Mouse (Mus musculus) c-Kit-positive CD71-negative TER-119-negative erythroid progenitor cells, embryonic 14.5 days (primary cell): ENCODE data around the gene Irf2.
"Not testable (repeated sequence)": the region's sequence is repeated elsewhere in the genome, so short reads cannot be mapped to it uniquely, and the experiment has no call there.

Experiments
- DNase-seq: peaks from one replicate; pipeline ENCODE4 v3.0.0-alpha.2; 2013; ENCODE audit warnings: low read depth

Gene Irf2

GRCm38 (mm10) chr8:46726383-46726782 is 13.1 kb upstream of the Irf2 start:
- no peak for DNase-seq

- DNase-seq = not testable (repeated sequence)
These were observed 9.9 kb upstream of the Irf2 start for GRCm38 (mm10) chr8:46729671-46730070.

- no peak for DNase-seq
These were observed 7.1 kb upstream of the Irf2 start for GRCm38 (mm10) chr8:46732381-46732915.

- no peak for DNase-seq
These were observed 5.9 kb upstream of the Irf2 start for GRCm38 (mm10) chr8:46733603-46734002.

GRCm38 (mm10) chr8:46735505-46735904 is 4.0 kb upstream of the Irf2 start:
- DNase-seq = no peak

GRCm38 (mm10) chr8:46736260-46736659 is 3.3 kb upstream of the Irf2 start:
- no peak for DNase-seq

GRCm38 (mm10) chr8:46737421-46737820 is 2.1 kb upstream of the Irf2 start:
- DNase-seq = no peak

GRCm38 (mm10) chr8:46737907-46738306 is 1.6 kb upstream of the Irf2 start:
- DNase-seq = no peak

- no peak for DNase-seq
These were observed 931 bp upstream of the Irf2 start for GRCm38 (mm10) chr8:46738601-46739000.

- DNase-seq = no peak
These were observed 502 bp downstream of the Irf2 start for GRCm38 (mm10) chr8:46739956-46740512.

- peak; percentile 53 for DNase-seq
These were observed 1.2 kb downstream of the Irf2 start for GRCm38 (mm10) chr8:46740513-46741280.

GRCm38 (mm10) chr8:46741281-46741791 is 1.8 kb downstream of the Irf2 start:
- DNase-seq = no peak

GRCm38 (mm10) chr8:46741991-46742690 is 2.6 kb downstream of the Irf2 start:
- no peak for DNase-seq

GRCm38 (mm10) chr8:46742691-46743082 is 3.2 kb downstream of the Irf2 start:
- DNase-seq = no peak

GRCm38 (mm10) chr8:46745464-46745863 is 5.9 kb downstream of the Irf2 start:
- DNase-seq = no peak

- no peak for DNase-seq
These were observed 7.9 kb downstream of the Irf2 start for GRCm38 (mm10) chr8:46747311-46747980.

- no peak for DNase-seq
These were observed 10.5 kb downstream of the Irf2 start for GRCm38 (mm10) chr8:46750000-46750399.

GRCm38 (mm10) chr8:46750566-46750965 is 11.0 kb downstream of the Irf2 start:
- DNase-seq = no peak

GRCm38 (mm10) chr8:46751151-46751550 is 11.6 kb downstream of the Irf2 start:
- DNase-seq = no peak

- no peak for DNase-seq
These were observed 13.5 kb downstream of the Irf2 start for GRCm38 (mm10) chr8:46752986-46753385.

GRCm38 (mm10) chr8:46754355-46754754 is 14.8 kb downstream of the Irf2 start:
- DNase-seq = no peak

- no peak for DNase-seq
These were observed 16.3 kb downstream of the Irf2 start for GRCm38 (mm10) chr8:46755731-46756333.
